Mouse (Mus musculus) spleen, postnatal 36 days (tissue): Measurements from ENCODE around the gene Gm10234.

Source experiments
- DNase-seq, 2 experiments: peaks; one replicate each; pipeline ENCODE4 v3.0.0; 2022; ENCODE audit warnings: low spot score in 2 of 2, mixed read lengths in 1 of 2

Gm10234 gene

GRCm38 (mm10) chr6:95321812-95322211, at the start of gene Gm10234:
Gene Gm10234 (plus strand): TSS chr6:95322112.
- no peak for DNase-seq

- DNase-seq = no peak
Observed at GRCm38 (mm10) chr6:95277633-95278032, 44.3 kb upstream of the Gm10234 start.

GRCm38 (mm10) chr6:95296025-95296424, 25.9 kb upstream of the Gm10234 start:
- DNase-seq = no peak

GRCm38 (mm10) chr6:95298387-95298786, 23.5 kb upstream of the Gm10234 start:
- no peak for DNase-seq

GRCm38 (mm10) chr6:95300658-95301057, 21.3 kb upstream of the Gm10234 start:
- DNase-seq = no peak

- DNase-seq = no peak
Observed at GRCm38 (mm10) chr6:95331191-95331590, 9.3 kb downstream of the Gm10234 start.

GRCm38 (mm10) chr6:95334781-95335180, 12.9 kb downstream of the Gm10234 start:
- DNase-seq = no peak

- DNase-seq = no peak
Observed at GRCm38 (mm10) chr6:95349378-95349777, 27.5 kb downstream of the Gm10234 start.

- DNase-seq = no peak
Observed at GRCm38 (mm10) chr6:95353043-95353442, 31.1 kb downstream of the Gm10234 start.

GRCm38 (mm10) chr6:95353886-95354285, 32.0 kb downstream of the Gm10234 start:
- no peak for DNase-seq

GRCm38 (mm10) chr6:95360084-95360483, 38.2 kb downstream of the Gm10234 start:
- no peak for DNase-seq

GRCm38 (mm10) chr6:95362707-95363106, 40.8 kb downstream of the Gm10234 start:
- DNase-seq = no peak

- no peak for DNase-seq
Observed at GRCm38 (mm10) chr6:95371811-95372210, 49.9 kb downstream of the Gm10234 start.
